Mouse (Mus musculus) retina, embryonic 14.5 days (tissue): ENCODE data around the gene Zfp553.

Source experiments
- DNase-seq: peaks from one replicate; pipeline ENCODE4 v3.0.0-alpha.2; 2015; ENCODE audit warnings: low spot score

The Zfp553 gene

GRCm38 (mm10) chr7:127272566-127272965 lies 39.7 kb downstream of the Zfp553 start:
- DNase-seq: no peak

- DNase-seq: no peak
Observed at GRCm38 (mm10) chr7:127273118-127273923, 40.5 kb downstream of the Zfp553 start.

GRCm38 (mm10) chr7:127273925-127274789 lies 41.3 kb downstream of the Zfp553 start, which contains the start of gene Sephs2:
TSS of gene Sephs2 (minus strand) at chr7:127274055.
- DNase-seq: peak; percentile 98

- DNase-seq: no peak
Observed at GRCm38 (mm10) chr7:127276519-127276961, 43.7 kb downstream of the Zfp553 start.

GRCm38 (mm10) chr7:127278311-127278710 lies 45.5 kb downstream of the Zfp553 start:
- DNase-seq: peak; percentile 65

GRCm38 (mm10) chr7:127280092-127280491 lies 47.2 kb downstream of the Zfp553 start:
- DNase-seq: no peak

- DNase-seq: no peak
Observed at GRCm38 (mm10) chr7:127281114-127281513, 48.3 kb downstream of the Zfp553 start.

- DNase-seq: no peak
Observed at GRCm38 (mm10) chr7:127282190-127282589, 49.3 kb downstream of the Zfp553 start.

GRCm38 (mm10) chr7:127285154-127285553 lies 52.3 kb downstream of the Zfp553 start:
- no peak for DNase-seq
